11 mouse cellular contexts compared by ENCODE assay signal in the genomic region with DNA sequence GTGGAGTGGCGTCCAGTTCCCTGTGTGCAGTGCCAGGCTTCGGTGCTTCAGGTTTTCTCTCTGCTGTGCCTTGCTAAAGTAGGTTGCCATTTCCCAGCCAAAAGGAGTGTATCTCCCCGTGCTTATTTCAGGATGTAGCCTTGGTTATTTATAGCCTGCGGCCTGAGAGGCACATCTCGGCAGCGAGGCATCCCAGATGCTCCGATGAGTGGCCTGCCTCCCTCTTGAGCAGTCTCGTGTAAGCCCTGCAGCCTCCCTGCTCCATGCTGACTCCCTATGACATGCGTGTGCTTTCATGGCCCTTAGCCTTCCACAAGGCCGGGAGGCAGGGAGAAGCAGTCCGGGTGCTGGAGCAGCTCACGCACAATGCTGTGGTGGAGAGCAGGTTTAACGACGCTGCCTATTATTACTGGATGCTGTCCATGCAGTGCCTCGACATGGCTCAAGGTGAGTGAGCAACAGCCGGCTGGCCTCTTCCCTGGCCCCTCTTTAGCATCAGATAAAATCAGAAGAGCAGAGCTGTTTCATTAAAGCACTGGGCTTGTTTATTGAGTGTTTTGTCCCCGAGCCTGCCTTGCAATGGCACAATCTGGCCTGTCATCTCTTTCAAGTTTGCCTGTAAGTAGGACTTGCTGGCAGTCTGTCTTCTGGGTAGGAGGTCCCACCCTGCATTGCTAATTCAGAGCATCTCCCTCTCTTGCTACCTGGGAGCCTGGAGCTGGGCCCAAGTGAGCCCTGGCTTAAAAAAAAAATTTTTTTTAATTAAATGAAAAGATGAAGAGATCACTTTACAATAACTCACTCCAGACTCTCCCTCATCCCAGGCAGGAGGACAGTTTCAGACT. TPM values are rescaled to one million over a fixed set of nuclear protein-coding genes. Genes with fewer than 3 reads are reported as not detected.
DNase-seq lines count a peak whose midpoint lies in the region; ATAC-seq and TF ChIP-seq lines count a peak whose summit lies in the region.
"Had no signal": no experiment of that assay in that cellular context is flagged by ENCODE, and none has a peak within 500 bp of the region (broad histone marks: within the 10 kb centered on the region; RNA-seq: fewer than 3 reads in every experiment).

No protein-coding gene starts in this region.

- H3K27ac ChIP-seq in intestine, embryonic 15.5 days = no peak overlapping the region
- H3K27ac ChIP-seq in intestine, postnatal 0 days (ENCODE audit: low read depth, low read length) = no peak overlapping the region
- peak overlapping the region; percentile 80 for H3K27ac ChIP-seq in cerebellum, adult 2 months (ENCODE audit: insufficient read depth, low read length)
- H3K27ac ChIP-seq in forebrain, embryonic 14.5 days (ENCODE audit: low read depth, low read length) = peak overlapping the region; percentile 81

- TF ChIP-seq CTCF in intestine, postnatal 0 days (IDR thresholded peaks at IDR 0.05; ENCODE audit: low read depth) = no peak
- TF ChIP-seq CTCF in cerebellum, adult 2 months (IDR thresholded peaks at IDR 0.05; ENCODE audit: borderline replicate concordance, insufficient read depth, low read depth, low read length) = no peak

- no peak for ATAC-seq in intestine, embryonic 15.5 days
- ATAC-seq in intestine, postnatal 0 days = no peak
- ATAC-seq in forebrain, embryonic 14.5 days = no peak

- H3K4me1 ChIP-seq in intestine, embryonic 15.5 days (replicated peaks) = no peaks in the 10 kb centered on the region
- no peaks in the 10 kb centered on the region for H3K4me1 ChIP-seq in intestine, postnatal 0 days (replicated peaks; ENCODE audit: control insufficient read depth, insufficient read depth, low read length)
- peaks cover 45% of the 10 kb centered on the region for H3K4me1 ChIP-seq in cerebellum, adult 2 months (ENCODE audit: control insufficient read depth, insufficient read depth, low read length)
- H3K4me1 ChIP-seq in forebrain, embryonic 14.5 days (ENCODE audit: control insufficient read depth, insufficient read depth, low read length) = peaks cover 30% of the 10 kb centered on the region

- no peak overlapping the region for H3K4me2 ChIP-seq in intestine, embryonic 15.5 days (replicated peaks)
- H3K4me2 ChIP-seq in intestine, postnatal 0 days (replicated peaks; ENCODE audit: low read depth) = no peak overlapping the region
- no peak overlapping the region for H3K4me2 ChIP-seq in forebrain, embryonic 14.5 days (ENCODE audit: low read length)

- WGBS in intestine, embryonic 15.5 days = 50% methylated on average over 17 of the region's 17 CpGs
- WGBS in intestine, postnatal 0 days = 65% methylated on average over 17 of the region's 17 CpGs
- WGBS in cerebellum, adult 2 months = 10% methylated on average over 17 of the region's 17 CpGs
- WGBS in forebrain, embryonic 14.5 days = 61% methylated on average over 17 of the region's 17 CpGs

- H3K36me3 ChIP-seq in intestine, embryonic 15.5 days = no peaks in the 10 kb centered on the region
- no peaks in the 10 kb centered on the region; the same call in 1 of the 2 replicates for H3K36me3 ChIP-seq in intestine, postnatal 0 days (ENCODE audit: control insufficient read depth, insufficient read depth)
- H3K36me3 ChIP-seq in forebrain, embryonic 14.5 days (ENCODE audit: control insufficient read depth, insufficient read depth, low read length) = peaks cover 2% of the 10 kb centered on the region; the same call in 1 of the 2 replicates
- H3K36me3 ChIP-seq: G1E had no signal

- intact Hi-C loops in left cerebral cortex, postnatal 14 days (cut with DNase I) = no loop called here

- H3K9ac ChIP-seq in intestine, embryonic 15.5 days = 0 out of 2 replicates have a peak overlapping the region, but pooled peaks have one; percentile 23
- no peak overlapping the region for H3K9ac ChIP-seq in intestine, postnatal 0 days (ENCODE audit: low read depth, low read length)
- peak overlapping the region; percentile 32 for H3K9ac ChIP-seq in forebrain, embryonic 14.5 days (ENCODE audit: low read length)

- TF ChIP-seq POLR2A in cerebellum, adult 2 months (IDR thresholded peaks at IDR 0.05; ENCODE audit: borderline replicate concordance, insufficient read depth, low read length) = peak; percentile 25; the same call in 1 of the 2 replicates

- H3K9me3 ChIP-seq in intestine, embryonic 15.5 days = no peaks in the 10 kb centered on the region
- H3K9me3 ChIP-seq in intestine, postnatal 0 days (ENCODE audit: control insufficient read depth) = no peaks in the 10 kb centered on the region
- H3K9me3 ChIP-seq in forebrain, embryonic 14.5 days (replicated peaks; ENCODE audit: control insufficient read depth, low read length) = no peaks in the 10 kb centered on the region
- H3K9me3 ChIP-seq: G1E had no signal

- H3K27me3 ChIP-seq in intestine, embryonic 15.5 days (replicated peaks) = no peaks in the 10 kb centered on the region
- no peaks in the 10 kb centered on the region for H3K27me3 ChIP-seq in intestine, postnatal 0 days (replicated peaks; ENCODE audit: control insufficient read depth, insufficient read depth, low read length)
- no peaks in the 10 kb centered on the region for H3K27me3 ChIP-seq in cerebellum, adult 2 months (ENCODE audit: control insufficient read depth, insufficient read depth, low read length)
- H3K27me3 ChIP-seq in forebrain, embryonic 14.5 days (replicated peaks; ENCODE audit: control insufficient read depth, insufficient read depth, low read length) = no peaks in the 10 kb centered on the region

- no peak overlapping the region for H3K4me3 ChIP-seq in intestine, embryonic 15.5 days (replicated peaks)
- H3K4me3 ChIP-seq in intestine, postnatal 0 days (ENCODE audit: low read depth, low read length) = no peak overlapping the region
- H3K4me3 ChIP-seq in cerebellum, adult 2 months (replicated peaks; ENCODE audit: insufficient read depth, low read depth, low read length) = no peak overlapping the region
- H3K4me3 ChIP-seq in forebrain, embryonic 14.5 days (ENCODE audit: low read depth, low read length) = no peak overlapping the region

- DNase-seq in cerebellum, adult 2 months = peak; percentile 75 to 82
- DNase-seq in forebrain, embryonic 14.5 days (ENCODE audit: low spot score) = no peak
- peak; percentile 65 to 84 for DNase-seq in left cerebral cortex, postnatal 14 days (ENCODE audit: low spot score in 2 of 2)
- no peak for DNase-seq in liver
- DNase-seq in thymus, postnatal 4 days = no peak
- no peak for DNase-seq in layer of hippocampus, postnatal 14 days (ENCODE audit: low spot score in 2 of 2)
- DNase-seq: lung, postnatal 36 days had no signal

RNA-seq across cellular contexts. Expression of gene Rho, which starts 15.7 kb away (rescaled TPM):
- 0.05 TPM in 1 of 2 replicates, not detected in the other for polyA plus RNA-seq in intestine, embryonic 15.5 days (2015; fragmentation: Nextera tagmentation; extraction: Ambion mirVana)
- 0.16 TPM in 1 of 2 replicates, not detected in the other for polyA plus RNA-seq in intestine, postnatal 0 days (2015; fragmentation: Nextera tagmentation; extraction: Ambion mirVana)
- 0.79 and 0.89 TPM in 2 replicates for polyA plus RNA-seq in cerebellum, adult 2 months (2012; rRNA removed)
- polyA plus RNA-seq in forebrain, embryonic 14.5 days (2014; fragmentation: Nextera tagmentation; extraction: Ambion mirVana) = 0.19 and 0.30 TPM in 2 replicates
- total RNA-seq in left cerebral cortex, postnatal 14 days (2021) = under 1 TPM; 0.25 to 0.64 TPM
- total RNA-seq in layer of hippocampus, postnatal 14 days (2021) = under 1 TPM; 0.41 to 0.48 TPM
- polyA plus RNA-seq: G1E; intestine, embryonic 14.5 days had no signal

RNA-seq across cellular contexts. Expression of gene H1foo, which starts 28.9 kb away (rescaled TPM):
- polyA plus RNA-seq in intestine, embryonic 15.5 days (2015; fragmentation: Nextera tagmentation; extraction: Ambion mirVana) = not detected in 2 replicates
- polyA plus RNA-seq in intestine, postnatal 0 days (2015; fragmentation: Nextera tagmentation; extraction: Ambion mirVana) = not detected in 2 replicates
- not detected in 2 replicates for polyA plus RNA-seq in cerebellum, adult 2 months (2012; rRNA removed)
- polyA plus RNA-seq in forebrain, embryonic 14.5 days (2014; fragmentation: Nextera tagmentation; extraction: Ambion mirVana) = not detected in 2 replicates
- not detected for total RNA-seq in left cerebral cortex, postnatal 14 days (2021)
- total RNA-seq in layer of hippocampus, postnatal 14 days (2021) = not detected
- total RNA-seq: G1E had no signal
- polyA plus RNA-seq: G1E; intestine, embryonic 14.5 days had no signal

Comparison
In these comparisons a context has a peak if more than half of its experiments do, and no peak if none do; other contexts are left out.
1. H3K27ac ChIP-seq: peak in cerebellum, adult 2 months (single experiment) and forebrain, embryonic 14.5 days (single experiment); none in intestine, embryonic 15.5 days (single experiment) and intestine, postnatal 0 days (single experiment).
2. DNase-seq: peak in cerebellum, adult 2 months (2 of 2) and left cerebral cortex, postnatal 14 days (2 of 2); none in forebrain, embryonic 14.5 days (single experiment), liver (single experiment), thymus, postnatal 4 days (single experiment) and layer of hippocampus, postnatal 14 days (0 of 2).